Mouse (Mus musculus) spleen, adult 2 months (tissue): ENCODE measurements around the gene Paxip1.

Source experiments
- CTCF ChIP-seq: fragments of 200-500 bp; IDR thresholded peaks from 2 replicates; pipeline ENCODE4 v1.5.1; 2011; ENCODE audit warnings: mild to moderate bottlenecking, inconsistent platforms; ENCODE audit not compliant: insufficient read depth, insufficient read length, insufficient replicate concordance; ENCODE audit errors: extremely low read depth
- POLR2A ChIP-seq: fragments of 200-500 bp; IDR thresholded peaks from 2 replicates; pipeline ENCODE4 v1.6.1; 2011; ENCODE audit warnings: low read depth, low read length, inconsistent platforms

- TF ChIP-seq CTCF (no peak), POLR2A (no peak)
These were observed 54.3 kb downstream of the Paxip1 start for GRCm38 (mm10) chr5:27737168-27737567.
